In the genomic region with DNA sequence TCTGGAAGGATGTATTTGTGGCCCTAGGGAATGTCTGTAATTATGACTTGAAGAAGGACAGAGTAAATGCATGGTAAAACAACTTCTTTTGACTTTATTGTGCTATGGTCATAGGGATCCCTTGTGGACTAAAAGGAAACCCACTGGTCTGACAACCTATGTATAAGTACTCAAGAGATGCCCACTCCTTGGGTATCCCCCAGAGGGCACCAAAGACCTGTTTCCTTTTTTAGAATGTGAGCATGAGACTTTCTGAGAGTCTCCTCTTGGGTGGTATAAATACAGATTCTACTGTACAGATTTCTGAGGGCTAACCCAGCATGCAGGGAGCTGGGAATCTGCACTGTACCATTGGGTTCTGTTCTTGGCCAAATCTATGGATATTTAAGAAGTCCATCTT, we compare ENCODE assay signal across 12 mouse cellular contexts. TPM values are rescaled to one million over a fixed set of nuclear protein-coding genes. Genes with fewer than 3 reads are reported as not detected.
DNase-seq lines count a peak whose midpoint lies in the region; ATAC-seq and TF ChIP-seq lines count a peak whose summit lies in the region.
"Had no signal": no experiment of that assay in that cellular context is flagged by ENCODE, and none has a peak within 500 bp of the region (broad histone marks: within the 10 kb centered on the region; RNA-seq: fewer than 3 reads in every experiment).

No protein-coding gene starts in this region.

- peak; percentile 36; the same call in 1 of the 2 replicates for TF ChIP-seq CTCF in lung, postnatal 0 days (IDR thresholded peaks at IDR 0.05)

- no peak overlapping the region for H3K4me2 ChIP-seq in heart, embryonic 12.5 days
- no peak overlapping the region for H3K4me2 ChIP-seq in lung, postnatal 0 days (replicated peaks; ENCODE audit: low read depth, low read length)
- H3K4me2 ChIP-seq: embryonic facial prominence, embryonic 13.5 days; hindbrain, embryonic 15.5 days; limb, embryonic 12.5 days had no signal

- no peaks in the 10 kb centered on the region for H3K27me3 ChIP-seq in heart, embryonic 12.5 days (replicated peaks)
- no peaks in the 10 kb centered on the region for H3K27me3 ChIP-seq in lung, postnatal 0 days (replicated peaks; ENCODE audit: insufficient read depth, low read length)
- H3K27me3 ChIP-seq: limb, embryonic 12.5 days had no signal

- H3K36me3 ChIP-seq in heart, embryonic 12.5 days, result peaks cover 23% of the 10 kb centered on the region
- H3K36me3 ChIP-seq in lung, postnatal 0 days (ENCODE audit: insufficient read depth, low read length), result no peaks in the 10 kb centered on the region
- H3K36me3 ChIP-seq: embryonic facial prominence, embryonic 13.5 days; forebrain, embryonic 10.5 days; limb, embryonic 12.5 days had no signal

- no peak overlapping the region for H3K4me3 ChIP-seq in heart, embryonic 12.5 days
- H3K4me3 ChIP-seq in lung, postnatal 0 days (ENCODE audit: low read depth, low read length), result no peak overlapping the region
- H3K4me3 ChIP-seq: embryonic facial prominence, embryonic 13.5 days; forebrain, embryonic 10.5 days; hindbrain, embryonic 15.5 days; limb, embryonic 12.5 days had no signal

- H3K27ac ChIP-seq in heart, embryonic 12.5 days (ENCODE audit: poor library complexity, severe bottlenecking), result no peak overlapping the region
- no peak overlapping the region for H3K27ac ChIP-seq in lung, postnatal 0 days (ENCODE audit: low read length)
- H3K27ac ChIP-seq: embryonic facial prominence, embryonic 13.5 days; forebrain, embryonic 10.5 days; hindbrain, embryonic 15.5 days; limb, embryonic 12.5 days had no signal

- H3K4me1 ChIP-seq in heart, embryonic 12.5 days (replicated peaks), result no peaks in the 10 kb centered on the region; the same call in 1 of the 2 replicates
- no peaks in the 10 kb centered on the region for H3K4me1 ChIP-seq in lung, postnatal 0 days (ENCODE audit: insufficient read depth, low read depth, low read length)
- H3K4me1 ChIP-seq: embryonic facial prominence, embryonic 13.5 days; forebrain, embryonic 10.5 days; hindbrain, embryonic 15.5 days; limb, embryonic 12.5 days had no signal

- no peak overlapping the region for H3K9ac ChIP-seq in heart, embryonic 12.5 days
- no peak overlapping the region for H3K9ac ChIP-seq in lung, postnatal 0 days (replicated peaks; ENCODE audit: low read depth)
- H3K9ac ChIP-seq: embryonic facial prominence, embryonic 13.5 days; hindbrain, embryonic 15.5 days; limb, embryonic 12.5 days had no signal

- TF ChIP-seq EP300 in lung, postnatal 0 days (IDR thresholded peaks at IDR 0.05), result no peak

- peak; percentile 25 for DNase-seq in heart, postnatal 4 days
- no peak for DNase-seq in lung, postnatal 0 days (ENCODE audit: low spot score)
- no peak for DNase-seq in lung, adult 18-20 months
- DNase-seq in adrenal gland, postnatal 25 days, result no peak
- DNase-seq in embryo, embryonic 9.5 days (ENCODE audit: extremely low spot score), result no peak
- DNase-seq: adrenal gland, adult 8-10 months had no signal

- no peak for ATAC-seq in heart, embryonic 12.5 days (ENCODE audit: insufficient number of reproducible peaks, low FRiP score)
- no peak for ATAC-seq in lung, postnatal 0 days
- ATAC-seq in common myeloid progenitor, adult 5-6 weeks (replicated peaks; ENCODE audit: low read depth, poor library complexity, severe bottlenecking), result 0 out of 2 replicates have a peak, but pooled peaks have one; percentile 65

- H3K9me3 ChIP-seq in heart, embryonic 12.5 days (replicated peaks), result no peaks in the 10 kb centered on the region; the same call in 1 of the 2 replicates
- no peaks in the 10 kb centered on the region for H3K9me3 ChIP-seq in lung, postnatal 0 days (ENCODE audit: low read length)
- H3K9me3 ChIP-seq: embryonic facial prominence, embryonic 13.5 days; forebrain, embryonic 10.5 days; hindbrain, embryonic 15.5 days; limb, embryonic 12.5 days had no signal

RNA-seq across cellular contexts. Expression of a gene that starts 48.1 kb away (rescaled TPM):
- 100 to 1,000 TPM; 632 to 678 TPM for total RNA-seq in heart, postnatal 4 days (2021)
- polyA plus RNA-seq in heart, embryonic 12.5 days (2016; fragmentation: Nextera tagmentation; extraction: Ambion mirVana), result 101 and 109 TPM in 2 replicates
- 7.1 and 8.5 TPM in 2 replicates for polyA plus RNA-seq in lung, postnatal 0 days (2015; fragmentation: Nextera tagmentation; extraction: Ambion mirVana)
- total RNA-seq in common myeloid progenitor, adult 5-6 weeks (2017), result 5.6 and 6.1 TPM in 2 replicates
- total RNA-seq in adrenal gland, postnatal 25 days (2021), result 21.6 and 23.6 TPM in 2 replicates

Comparison
In these comparisons a context has a peak if more than half of its experiments do, and no peak if none do; other contexts are left out.
1. RNA of a gene that starts 48.1 kb away (total RNA-seq): 632 to 678 TPM in heart, postnatal 4 days; 21.6 to 23.6 TPM in adrenal gland, postnatal 25 days and 5.6 to 6.1 TPM in common myeloid progenitor, adult 5-6 weeks; every median in the first group is over 10 times any median in the second.